Comparison of ENCODE assay signal across 1 mouse cellular context in the genomic region with DNA sequence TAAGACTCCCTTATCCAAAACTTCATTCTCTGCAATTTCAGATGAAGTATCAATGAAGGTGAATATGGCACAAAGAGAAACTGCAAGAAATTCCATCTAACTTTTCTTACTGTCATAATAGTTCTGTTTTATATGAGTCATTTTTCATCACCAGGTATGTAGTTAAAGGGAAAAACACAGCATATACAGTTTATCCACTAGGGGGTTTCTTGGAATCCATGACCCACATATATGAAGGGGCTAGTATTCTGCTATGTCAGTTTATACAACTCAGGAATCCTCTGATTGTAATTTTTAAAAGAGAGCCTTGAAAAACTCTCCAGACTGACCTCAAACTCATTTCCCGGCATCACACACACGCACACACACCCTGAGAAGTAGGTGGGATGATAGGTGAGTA.
A peak's percentile ranks its signal among the peaks of the same experiment; 100 is the strongest.
TF ChIP-seq lines count a peak whose summit lies in the region.

No protein-coding gene starts in this region.

TF ChIP-seq in MEL, 35 proteins besides CTCF, POLR2A, EP300 and RAD21:
- no peak for TF ChIP-seq JUND (IDR thresholded peaks at IDR 0.05; ENCODE audit: low read depth, low read length)
- peak; percentile 24; the same call in 1 of the 2 replicates for TF ChIP-seq ZC3H11A (IDR thresholded peaks at IDR 0.05; ENCODE audit: low read depth, low read length)
- TF ChIP-seq MXI1 (IDR thresholded peaks at IDR 0.05; ENCODE audit: low read depth, low read length) = 0 out of 2 replicates have a peak, but pooled peaks have one; percentile 1
- TF ChIP-seq SIN3A (IDR thresholded peaks at IDR 0.05; ENCODE audit: low read length) = 0 out of 2 replicates have a peak, but pooled peaks have one; percentile 32
- no peak for TF ChIP-seq ZMIZ1 (IDR thresholded peaks at IDR 0.05; ENCODE audit: low read depth, low read length)
- TF ChIP-seq SMC3 (IDR thresholded peaks at IDR 0.05; ENCODE audit: low read depth, low read length) = peak; percentile 43
TF ChIP-seq in MEL: peak in this region for 4.
